Mouse (Mus musculus): Measurements from ENCODE around the gene Ccdc180.

The Ccdc180 gene

GRCm38 (mm10) chr4:45890066-45890761 is at the start of gene Ccdc180:
Gene Ccdc180, plus strand, starts transcription at chr4:45890303.
- peak; percentile 30 to 60 for DNase-seq

GRCm38 (mm10) chr4:45844355-45844754 is 45.7 kb upstream of the Ccdc180 start:
- DNase-seq: peak; percentile 74 to 78

GRCm38 (mm10) chr4:45846263-45846662 is 43.8 kb upstream of the Ccdc180 start:
- DNase-seq: no peak

- DNase-seq: no peak
These were observed 41.8 kb upstream of the Ccdc180 start, which contains the start of gene Stra6l for GRCm38 (mm10) chr4:45848109-45848824. Gene Stra6l, plus strand, starts transcription at chr4:45848664.

GRCm38 (mm10) chr4:45848825-45849156 is 41.3 kb upstream of the Ccdc180 start:
- no peak for DNase-seq

GRCm38 (mm10) chr4:45849419-45849818 is 40.7 kb upstream of the Ccdc180 start:
- DNase-seq: no peak

- DNase-seq: peak; percentile 54 to 64
These were observed 38.5 kb upstream of the Ccdc180 start for GRCm38 (mm10) chr4:45851640-45852051.

- no peak for DNase-seq
These were observed 36.4 kb upstream of the Ccdc180 start for GRCm38 (mm10) chr4:45853496-45854246.

- peak; percentile 92 to 94 for DNase-seq
These were observed 34.2 kb upstream of the Ccdc180 start for GRCm38 (mm10) chr4:45855803-45856424.

- no peak for DNase-seq
These were observed 28.9 kb upstream of the Ccdc180 start for GRCm38 (mm10) chr4:45861160-45861559.

GRCm38 (mm10) chr4:45867416-45867815 is 22.7 kb upstream of the Ccdc180 start:
- DNase-seq: no peak

GRCm38 (mm10) chr4:45869021-45869815 is 20.9 kb upstream of the Ccdc180 start:
- DNase-seq: no peak

GRCm38 (mm10) chr4:45872147-45872546 is 18.0 kb upstream of the Ccdc180 start:
- DNase-seq: peak in 1 of 2 experiments; percentile 37

GRCm38 (mm10) chr4:45878929-45879328 is 11.2 kb upstream of the Ccdc180 start:
- peak; percentile 79 to 87 for DNase-seq

- DNase-seq: no peak
These were observed 7.6 kb upstream of the Ccdc180 start for GRCm38 (mm10) chr4:45882521-45882920.

GRCm38 (mm10) chr4:45883250-45883649 is 6.9 kb upstream of the Ccdc180 start:
- DNase-seq: no peak

- DNase-seq: no peak
These were observed 616 bp upstream of the Ccdc180 start for GRCm38 (mm10) chr4:45889487-45889886.

GRCm38 (mm10) chr4:45896425-45897081 is 6.5 kb downstream of the Ccdc180 start:
- peak; percentile 13 to 15 for DNase-seq

GRCm38 (mm10) chr4:45898413-45898812 is 8.3 kb downstream of the Ccdc180 start:
- DNase-seq: no peak

GRCm38 (mm10) chr4:45909256-45909655 is 19.2 kb downstream of the Ccdc180 start:
- DNase-seq: no peak

GRCm38 (mm10) chr4:45909924-45910323 is 19.8 kb downstream of the Ccdc180 start:
- DNase-seq: no peak

GRCm38 (mm10) chr4:45911256-45911655 is 21.2 kb downstream of the Ccdc180 start:
- no peak for DNase-seq
